Mouse (Mus musculus) liver, embryonic 14.5 days (tissue): ENCODE measurements around the gene Armc12.

ENCODE experiments used
- CTCF ChIP-seq: IDR thresholded peaks from 2 replicates; pipeline ENCODE4 v1.5.1; 2016; ENCODE audit warnings: antibody characterized with exemption, low read depth, control low read depth
- EP300 ChIP-seq: IDR thresholded peaks from 2 replicates; pipeline ENCODE4 v1.6.1; 2016; ENCODE audit warnings: antibody characterized with exemption, low read depth

DNA sequence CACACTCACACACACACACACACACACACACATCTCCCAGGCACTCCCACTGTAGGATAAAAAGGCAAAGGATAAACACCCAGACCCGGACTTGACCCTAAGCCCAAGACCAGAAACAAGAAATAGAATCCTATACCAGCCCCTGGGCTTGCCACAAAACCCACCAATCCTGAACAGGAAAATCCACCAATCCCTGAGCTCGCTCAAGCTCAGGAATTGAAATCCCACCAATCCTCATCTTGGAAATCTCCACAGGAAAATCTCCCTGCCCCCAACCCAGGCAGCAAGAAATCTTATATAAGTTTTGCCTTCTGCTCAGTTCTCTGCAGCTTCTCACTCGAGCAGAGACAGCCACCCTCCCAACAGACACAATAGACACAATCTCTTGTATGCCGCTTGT lies 1.5 kb upstream of the Armc12 start:
- no peak for TF ChIP-seq CTCF
- no peak for TF ChIP-seq EP300
